Mouse (Mus musculus): Measurements from ENCODE around the gene Teddm1a. TPM values are rescaled to one million over a fixed set of nuclear protein-coding genes. Genes with fewer than 3 reads are reported as not detected.

The Teddm1a gene
- polyA plus RNA-seq, 1 experiment from 2014 or later = not detected

- 83% methylated on average over 9 of the region's 9 CpGs for WGBS
- Histone ChIP-seq H3K4me3 (ENCODE audit: low read depth, low read length) (no peak overlapping the region), H3K4me2 (ENCODE audit: low read depth, low read length) (no peak overlapping the region), H3K4me1 (ENCODE audit: control insufficient read depth, insufficient read depth, low read length) (no peaks in the 10 kb centered on the region), H3K36me3 (ENCODE audit: control insufficient read depth, insufficient read depth, low read length) (peaks cover 54% of the 10 kb centered on the region), H3K27me3 (replicated peaks; ENCODE audit: control insufficient read depth, insufficient read depth, low read length) (no peaks in the 10 kb centered on the region), H3K9ac (ENCODE audit: low read depth, low read length) (no peak overlapping the region), H3K27ac (replicated peaks; ENCODE audit: low read depth, low read length) (no peak overlapping the region), H3K9me3 (ENCODE audit: control insufficient read depth, low read length) (no peaks in the 10 kb centered on the region)
- DNase-seq (ENCODE audit: low spot score) (no peak), ATAC-seq (ENCODE audit: low read depth) (no peak)
Observed at GRCm38 (mm10) chr1:153909963-153910291, 18.4 kb downstream of the Teddm1a start.

GRCm38 (mm10) chr1:153910423-153910822 lies 18.9 kb downstream of the Teddm1a start:
- H3K9ac ChIP-seq (ENCODE audit: low read depth, low read length) = no peak overlapping the region
- H3K9me3 ChIP-seq (ENCODE audit: control insufficient read depth, low read length) = no peaks in the 10 kb centered on the region
- H3K4me3 ChIP-seq (ENCODE audit: low read depth, low read length) = no peak overlapping the region
- DNase-seq (ENCODE audit: low spot score) (no peak), ATAC-seq (ENCODE audit: low read depth) (no peak)
- no peak overlapping the region for H3K27ac ChIP-seq (replicated peaks; ENCODE audit: low read depth, low read length)
- H3K4me1 ChIP-seq (ENCODE audit: control insufficient read depth, insufficient read depth, low read length) = no peaks in the 10 kb centered on the region
- H3K36me3 ChIP-seq (ENCODE audit: control insufficient read depth, insufficient read depth, low read length) = peaks cover 49% of the 10 kb centered on the region
- H3K27me3 ChIP-seq (replicated peaks; ENCODE audit: control insufficient read depth, insufficient read depth, low read length) = no peaks in the 10 kb centered on the region
- no peak overlapping the region for H3K4me2 ChIP-seq (ENCODE audit: low read depth, low read length)
- 89% methylated on average over 5 of the region's 5 CpGs for WGBS

GRCm38 (mm10) chr1:153911276-153911795 lies 19.8 kb downstream of the Teddm1a start:
- H3K36me3 ChIP-seq (ENCODE audit: control insufficient read depth, insufficient read depth, low read length) = peaks cover 41% of the 10 kb centered on the region
- ATAC-seq (ENCODE audit: low read depth) (no peak), DNase-seq (ENCODE audit: low spot score) (no peak)
- H3K4me1 ChIP-seq (ENCODE audit: control insufficient read depth, insufficient read depth, low read length) = no peaks in the 10 kb centered on the region
- no peak overlapping the region for H3K9ac ChIP-seq (ENCODE audit: low read depth, low read length)
- 84% methylated on average over 6 of the region's 6 CpGs for WGBS
- no peaks in the 10 kb centered on the region for H3K9me3 ChIP-seq (ENCODE audit: control insufficient read depth, low read length)
- H3K27ac ChIP-seq (replicated peaks; ENCODE audit: low read depth, low read length) = no peak overlapping the region
- H3K4me2 ChIP-seq (ENCODE audit: low read depth, low read length) = no peak overlapping the region
- H3K4me3 ChIP-seq (ENCODE audit: low read depth, low read length) = no peak overlapping the region
- H3K27me3 ChIP-seq (replicated peaks; ENCODE audit: control insufficient read depth, insufficient read depth, low read length) = no peaks in the 10 kb centered on the region

DNA sequence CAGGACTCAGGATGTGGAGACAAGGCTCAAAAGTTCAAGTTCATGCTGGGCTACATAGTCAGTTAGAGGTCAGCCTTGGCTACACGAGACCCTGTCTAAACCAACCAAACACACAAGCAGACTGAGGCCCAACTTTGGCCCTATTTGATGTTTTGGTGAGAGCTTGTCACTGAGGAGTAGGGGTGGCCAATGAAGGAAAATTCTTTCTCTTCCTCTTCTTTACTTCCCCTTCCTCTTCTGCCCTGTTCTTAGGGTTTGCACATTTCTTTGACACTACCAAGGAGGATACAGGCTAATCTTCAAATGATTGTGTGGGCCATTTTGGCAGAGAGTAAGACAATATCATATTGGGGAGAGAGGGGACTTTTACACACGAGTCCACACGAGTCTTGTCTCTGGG lies 22.3 kb downstream of the Teddm1a start:
- 78% methylated on average over 3 of the region's 3 CpGs for WGBS
- ATAC-seq (ENCODE audit: low read depth) = no peak

GRCm38 (mm10) chr1:153918521-153919206 lies 27.1 kb downstream of the Teddm1a start:
- ATAC-seq (ENCODE audit: low read depth) (no peak), DNase-seq (ENCODE audit: low spot score) (no peak)
- Histone ChIP-seq H3K27ac (replicated peaks; ENCODE audit: low read depth, low read length) (no peak overlapping the region), H3K9ac (ENCODE audit: low read depth, low read length) (no peak overlapping the region), H3K4me2 (ENCODE audit: low read depth, low read length) (no peak overlapping the region), H3K36me3 (ENCODE audit: control insufficient read depth, insufficient read depth, low read length) (no peaks in the 10 kb centered on the region), H3K9me3 (ENCODE audit: control insufficient read depth, low read length) (no peaks in the 10 kb centered on the region), H3K4me1 (ENCODE audit: control insufficient read depth, insufficient read depth, low read length) (no peaks in the 10 kb centered on the region), H3K4me3 (ENCODE audit: low read depth, low read length) (no peak overlapping the region), H3K27me3 (replicated peaks; ENCODE audit: control insufficient read depth, insufficient read depth, low read length) (no peaks in the 10 kb centered on the region)
- 74% methylated on average over 3 of the region's 3 CpGs for WGBS

More for the DNA sequence above, 22.3 kb downstream of the Teddm1a start:
- DNase-seq (ENCODE audit: low spot score) = no peak
- Histone ChIP-seq H3K9ac (ENCODE audit: low read depth, low read length) (no peak overlapping the region), H3K4me1 (ENCODE audit: control insufficient read depth, insufficient read depth, low read length) (no peaks in the 10 kb centered on the region), H3K27ac (replicated peaks; ENCODE audit: low read depth, low read length) (no peak overlapping the region), H3K36me3 (ENCODE audit: control insufficient read depth, insufficient read depth, low read length) (peaks cover 16% of the 10 kb centered on the region), H3K9me3 (ENCODE audit: control insufficient read depth, low read length) (no peaks in the 10 kb centered on the region), H3K27me3 (replicated peaks; ENCODE audit: control insufficient read depth, insufficient read depth, low read length) (no peaks in the 10 kb centered on the region), H3K4me2 (ENCODE audit: low read depth, low read length) (no peak overlapping the region), H3K4me3 (ENCODE audit: low read depth, low read length) (no peak overlapping the region)

DNA sequence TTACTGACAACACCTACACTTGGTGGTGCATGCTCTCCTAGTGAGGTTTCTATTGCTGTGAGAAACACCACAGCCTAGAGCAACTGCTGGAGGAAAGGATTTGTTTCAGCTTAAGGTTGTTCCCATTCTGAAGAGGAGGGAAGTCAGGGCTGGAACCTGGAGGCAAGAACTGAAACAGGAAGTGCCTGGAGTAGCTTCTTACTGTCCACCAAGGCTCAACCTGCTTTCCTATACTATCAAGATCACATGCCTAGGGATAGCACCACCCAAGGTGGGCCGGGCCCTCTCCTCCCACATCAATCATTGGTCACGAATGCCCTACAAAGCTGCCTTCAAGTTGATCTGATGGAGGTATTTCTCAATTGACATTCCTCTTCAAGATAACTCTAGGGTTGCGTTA lies 30.1 kb downstream of the Teddm1a start:
- DNase-seq (ENCODE audit: low spot score) (no peak), ATAC-seq (ENCODE audit: low read depth) (no peak)
- WGBS = 94% methylated on average over 3 of the region's 3 CpGs

DNA sequence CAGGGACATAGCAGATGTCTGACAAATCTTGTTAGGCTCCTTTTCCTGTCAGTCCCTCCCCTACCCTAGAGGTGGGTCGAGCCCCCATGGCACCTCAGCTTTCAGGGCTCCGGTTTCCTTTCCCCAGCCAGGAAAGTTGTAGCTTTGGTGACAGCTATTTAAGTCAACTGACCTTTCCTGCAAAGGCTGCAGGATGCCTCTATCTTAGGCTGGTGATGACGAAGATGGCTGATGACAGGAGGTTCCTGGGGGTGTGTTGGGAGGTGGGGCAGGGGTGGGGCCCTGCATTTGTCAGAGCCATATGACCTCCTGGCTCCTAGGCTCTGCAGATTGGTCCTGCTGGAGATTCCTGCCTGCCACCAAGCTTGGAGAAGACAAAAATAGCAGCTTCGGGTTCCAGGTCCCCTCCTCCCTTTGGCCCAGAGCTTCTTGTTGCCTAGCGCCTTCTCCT lies 31.1 kb downstream of the Teddm1a start:
- WGBS = 30% methylated on average over 5 of the region's 5 CpGs
- Histone ChIP-seq H3K36me3 (ENCODE audit: control insufficient read depth, insufficient read depth, low read length) (no peaks in the 10 kb centered on the region), H3K4me1 (ENCODE audit: control insufficient read depth, insufficient read depth, low read length) (no peaks in the 10 kb centered on the region), H3K27me3 (replicated peaks; ENCODE audit: control insufficient read depth, insufficient read depth, low read length) (no peaks in the 10 kb centered on the region), H3K9me3 (ENCODE audit: control insufficient read depth, low read length) (no peaks in the 10 kb centered on the region), H3K9ac (ENCODE audit: low read depth, low read length) (no peak overlapping the region), H3K27ac (replicated peaks; ENCODE audit: low read depth, low read length) (no peak overlapping the region), H3K4me3 (ENCODE audit: low read depth, low read length) (no peak overlapping the region), H3K4me2 (ENCODE audit: low read depth, low read length) (no peak overlapping the region)
- no peak for ATAC-seq (ENCODE audit: low read depth)
- DNase-seq (ENCODE audit: low spot score) = no peak

More for the DNA sequence above, 30.1 kb downstream of the Teddm1a start:
- Histone ChIP-seq H3K9me3 (ENCODE audit: control insufficient read depth, low read length) (no peaks in the 10 kb centered on the region), H3K4me1 (ENCODE audit: control insufficient read depth, insufficient read depth, low read length) (no peaks in the 10 kb centered on the region), H3K27me3 (replicated peaks; ENCODE audit: control insufficient read depth, insufficient read depth, low read length) (no peaks in the 10 kb centered on the region), H3K27ac (replicated peaks; ENCODE audit: low read depth, low read length) (no peak overlapping the region), H3K4me3 (ENCODE audit: low read depth, low read length) (no peak overlapping the region), H3K36me3 (ENCODE audit: control insufficient read depth, insufficient read depth, low read length) (no peaks in the 10 kb centered on the region), H3K9ac (ENCODE audit: low read depth, low read length) (no peak overlapping the region), H3K4me2 (ENCODE audit: low read depth, low read length) (no peak overlapping the region)

DNA sequence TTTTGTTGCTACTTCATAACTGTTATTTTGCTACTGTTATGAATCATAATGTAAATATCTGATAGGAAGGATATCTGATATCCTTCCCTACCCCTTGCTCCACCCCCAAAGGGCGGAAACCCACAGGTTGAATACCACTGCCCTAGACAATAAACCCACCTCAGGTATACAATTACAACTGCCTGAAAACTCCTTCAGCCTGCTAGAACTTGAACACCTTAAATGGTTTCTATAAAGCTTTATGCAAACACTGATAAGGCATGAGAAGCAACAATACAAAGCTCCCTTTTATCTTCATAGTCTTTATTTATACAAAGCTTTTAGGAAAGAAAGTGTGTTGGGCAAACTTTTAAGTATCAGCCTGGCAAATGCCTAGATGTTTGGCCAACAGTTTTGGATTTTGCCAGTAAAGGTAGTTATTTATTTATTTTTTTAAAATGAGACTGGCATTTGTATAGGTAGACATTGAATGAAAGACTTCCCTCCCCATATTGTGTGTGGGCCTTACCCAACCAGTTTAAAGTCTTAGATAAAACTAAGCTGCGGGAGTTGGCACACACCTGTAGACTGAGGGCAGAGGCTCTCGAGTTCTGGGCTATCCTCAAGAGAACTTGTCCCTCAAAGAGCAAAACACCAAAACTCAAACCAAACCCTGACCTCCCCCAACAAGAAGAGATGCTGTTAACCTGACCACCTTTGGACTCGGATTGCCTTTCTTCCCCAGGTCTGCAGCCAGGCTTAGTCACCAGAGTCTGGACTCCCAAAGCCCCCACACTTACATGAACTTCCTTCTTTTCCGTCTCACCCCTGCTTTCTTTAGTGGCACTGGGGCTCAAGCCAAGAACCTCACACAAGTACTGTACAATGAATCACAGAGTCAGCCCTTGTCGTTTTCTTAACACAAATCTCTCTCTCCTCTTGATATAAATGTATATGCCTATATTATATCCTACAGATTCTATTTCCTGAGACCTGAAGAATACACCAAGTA lies 33.1 kb downstream of the Teddm1a start:
- Histone ChIP-seq H3K4me1 (ENCODE audit: control insufficient read depth, insufficient read depth, low read length) (no peaks in the 10 kb centered on the region), H3K27ac (replicated peaks; ENCODE audit: low read depth, low read length) (no peak overlapping the region), H3K36me3 (ENCODE audit: control insufficient read depth, insufficient read depth, low read length) (no peaks in the 10 kb centered on the region), H3K27me3 (replicated peaks; ENCODE audit: control insufficient read depth, insufficient read depth, low read length) (no peaks in the 10 kb centered on the region), H3K9ac (ENCODE audit: low read depth, low read length) (no peak overlapping the region), H3K4me3 (ENCODE audit: low read depth, low read length) (no peak overlapping the region), H3K9me3 (ENCODE audit: control insufficient read depth, low read length) (no peaks in the 10 kb centered on the region), H3K4me2 (ENCODE audit: low read depth, low read length) (no peak overlapping the region)
- DNase-seq (ENCODE audit: low spot score) = no peak
- WGBS = 80% methylated on average over 6 of the region's 6 CpGs
- no peak for ATAC-seq (ENCODE audit: low read depth)
